Comparison of ENCODE assay signal across 18 mouse cellular contexts in genomic region chr14:47170499-47171109, GRCm38 (mm10). TPM values are rescaled to one million over a fixed set of nuclear protein-coding genes. Genes with fewer than 3 reads are reported as not detected.
DNase-seq lines count a peak whose midpoint lies in the region; ATAC-seq and TF ChIP-seq lines count a peak whose summit lies in the region.
"Had no signal": no experiment of that assay in that cellular context is flagged by ENCODE, and none has a peak within 500 bp of the region (broad histone marks: within the 10 kb centered on the region; RNA-seq: fewer than 3 reads in every experiment).

No protein-coding gene starts in this region.

- peaks cover 6% of the 10 kb centered on the region for H3K36me3 ChIP-seq in liver, postnatal 0 days (replicated peaks; ENCODE audit: insufficient read depth, low read length)
- H3K36me3 ChIP-seq: embryonic facial prominence, embryonic 15.5 days; forebrain, embryonic 10.5 days; heart, embryonic 12.5 days; hindbrain, embryonic 10.5 days had no signal

- DNase-seq in adrenal gland, postnatal 14 days = peak; percentile 10
- no peak for DNase-seq in adrenal gland, adult 18-20 months (ENCODE audit: low spot score in 2 of 2)
- peak; percentile 14 for DNase-seq in ovary, adult 18-20 months (ENCODE audit: low spot score)
- no peak for DNase-seq in ovary, postnatal 10 days (ENCODE audit: low spot score)
- no peak for DNase-seq in liver, postnatal 0 days
- DNase-seq in gastrocnemius, adult 18-20 months (ENCODE audit: low spot score) = no peak
- DNase-seq in left cerebral cortex, adult 18-20 months (ENCODE audit: low spot score in 2 of 2) = no peak
- DNase-seq: cerebellum, adult 2 months; cerebellum, postnatal 10 days; embryo, embryonic 11 days had no signal

- H3K27me3 ChIP-seq in liver, postnatal 0 days (ENCODE audit: insufficient read depth, low read length) = no peaks in the 10 kb centered on the region
- H3K27me3 ChIP-seq: CH12.LX; embryonic facial prominence, embryonic 15.5 days had no signal

- no peak overlapping the region for H3K4me2 ChIP-seq in liver, postnatal 0 days (ENCODE audit: low read depth, low read length)
- H3K4me2 ChIP-seq: embryonic facial prominence, embryonic 15.5 days; heart, embryonic 12.5 days; hindbrain, embryonic 14.5 days had no signal

- H3K9ac ChIP-seq in liver, postnatal 0 days (replicated peaks) = no peak overlapping the region
- H3K9ac ChIP-seq: embryonic facial prominence, embryonic 15.5 days; heart, embryonic 12.5 days; hindbrain, embryonic 14.5 days had no signal

- no peak for ATAC-seq in liver, postnatal 0 days
- ATAC-seq: forebrain, embryonic 14.5 days had no signal

- WGBS in liver, postnatal 0 days (ENCODE audit: insufficient replicate concordance) = 54% methylated on average over 3 of the region's 3 CpGs

- H3K4me3 ChIP-seq in liver, postnatal 0 days (ENCODE audit: low read depth, low read length) = no peak overlapping the region
- H3K4me3 ChIP-seq: embryonic facial prominence, embryonic 15.5 days; erythroblast, embryonic 14.5 days; forebrain, embryonic 10.5 days; heart, embryonic 12.5 days; hindbrain, embryonic 10.5 days had no signal

- H3K4me1 ChIP-seq in liver, postnatal 0 days (ENCODE audit: insufficient read depth) = no peaks in the 10 kb centered on the region
- H3K4me1 ChIP-seq: embryonic facial prominence, embryonic 15.5 days; hindbrain, embryonic 10.5 days had no signal

- peak; percentile 80 for TF ChIP-seq EP300 in liver, postnatal 0 days (IDR thresholded peaks at IDR 0.05; ENCODE audit: low read depth)

- no peak overlapping the region for H3K27ac ChIP-seq in liver, postnatal 0 days (ENCODE audit: low read depth)
- H3K27ac ChIP-seq: embryonic facial prominence, embryonic 15.5 days; forebrain, embryonic 10.5 days; hindbrain, embryonic 10.5 days; hindbrain, embryonic 14.5 days had no signal

- no peaks in the 10 kb centered on the region for H3K9me3 ChIP-seq in liver, postnatal 0 days (ENCODE audit: low read length)
- H3K9me3 ChIP-seq: embryonic facial prominence, embryonic 15.5 days; forebrain, embryonic 10.5 days; heart, embryonic 12.5 days; hindbrain, embryonic 10.5 days had no signal

- TF ChIP-seq CTCF in liver, postnatal 0 days (IDR thresholded peaks at IDR 0.05; ENCODE audit: low read depth) = no peak

RNA-seq across cellular contexts. Expression of gene Gch1, which starts 18.6 kb away (rescaled TPM):
- 42.0 and 51.3 TPM in 2 replicates for total RNA-seq in adrenal gland, postnatal 14 days (2021)
- 100 to 1,000 TPM in 1 of 2 experiments, 10 to 100 TPM in 1; 72.7 to 115 TPM for total RNA-seq in adrenal gland, adult 18-20 months (2021)
- 29.6 and 38.3 TPM in 2 replicates for polyA plus RNA-seq in liver, postnatal 0 days (2015; fragmentation: Nextera tagmentation; extraction: Ambion mirVana)
- total RNA-seq in gastrocnemius, adult 18-20 months (2021) = 1 to 10 TPM; 1.9 to 3.6 TPM
- total RNA-seq in left cerebral cortex, adult 18-20 months (2021) = under 1 TPM; 0.80 to 0.91 TPM

Comparison
In these comparisons a context has a peak if more than half of its experiments do, and no peak if none do; other contexts are left out.
1. DNase-seq: peak in adrenal gland, postnatal 14 days (single experiment) and ovary, adult 18-20 months (single experiment); none in adrenal gland, adult 18-20 months (0 of 2), ovary, postnatal 10 days (single experiment), liver, postnatal 0 days (single experiment), gastrocnemius, adult 18-20 months (single experiment) and left cerebral cortex, adult 18-20 months (0 of 2).